Mouse (Mus musculus) telencephalon, adult 2 months (tissue): ENCODE data around the gene Mcu.
A peak's percentile ranks its signal among the peaks of the same experiment; 100 is the strongest.

Source experiments
- DNase-seq: peaks from one replicate; pipeline ENCODE4 v3.0.0-alpha.2; 2011; ENCODE audit warnings: low read depth, low spot score

Mcu gene

GRCm38 (mm10) chr10:59616522-59616921 is at the start of gene Mcu:
Mcu (minus strand) TSS chr10:59616692.
- peak; percentile 91 for DNase-seq

GRCm38 (mm10) chr10:59665503-59666291 is 49.2 kb upstream of the Mcu start:
- peak; percentile 38 for DNase-seq

GRCm38 (mm10) chr10:59664765-59665164 is 48.3 kb upstream of the Mcu start:
- no peak for DNase-seq

- no peak for DNase-seq
These were observed 40.3 kb upstream of the Mcu start for GRCm38 (mm10) chr10:59656799-59657198.

GRCm38 (mm10) chr10:59646821-59647378 is 30.4 kb upstream of the Mcu start:
- DNase-seq: no peak

GRCm38 (mm10) chr10:59645153-59645552 is 28.7 kb upstream of the Mcu start:
- DNase-seq: no peak

- no peak for DNase-seq
These were observed 28.2 kb upstream of the Mcu start for GRCm38 (mm10) chr10:59644710-59645109.

- DNase-seq: no peak
These were observed 27.2 kb upstream of the Mcu start for GRCm38 (mm10) chr10:59643645-59644044.

- DNase-seq: no peak
These were observed 26.3 kb upstream of the Mcu start for GRCm38 (mm10) chr10:59642659-59643377.

GRCm38 (mm10) chr10:59638576-59638975 is 22.1 kb upstream of the Mcu start:
- no peak for DNase-seq

- DNase-seq: no peak
These were observed 21.2 kb upstream of the Mcu start for GRCm38 (mm10) chr10:59637596-59638124.

GRCm38 (mm10) chr10:59636751-59637533 is 20.4 kb upstream of the Mcu start:
- DNase-seq: no peak

- no peak for DNase-seq
These were observed 19.6 kb upstream of the Mcu start for GRCm38 (mm10) chr10:59636048-59636447.

GRCm38 (mm10) chr10:59629506-59629782 is 13.0 kb upstream of the Mcu start:
- no peak for DNase-seq

GRCm38 (mm10) chr10:59628641-59629505 is 12.4 kb upstream of the Mcu start:
- DNase-seq: no peak

- DNase-seq: no peak
These were observed 7.0 kb upstream of the Mcu start for GRCm38 (mm10) chr10:59623496-59623895.

GRCm38 (mm10) chr10:59621355-59621754 is 4.9 kb upstream of the Mcu start:
- no peak for DNase-seq

- DNase-seq: no peak
These were observed 1.3 kb upstream of the Mcu start for GRCm38 (mm10) chr10:59617776-59618175.

- no peak for DNase-seq
These were observed 441 bp downstream of the Mcu start, which contains the start of gene Gm10322 for GRCm38 (mm10) chr10:59615981-59616520. Gm10322 (plus strand) TSS chr10:59616063.

- no peak for DNase-seq
These were observed 1.1 kb downstream of the Mcu start for GRCm38 (mm10) chr10:59615411-59615810.

- DNase-seq: no peak
These were observed 2.4 kb downstream of the Mcu start for GRCm38 (mm10) chr10:59614141-59614540.
